In the genomic region with DNA sequence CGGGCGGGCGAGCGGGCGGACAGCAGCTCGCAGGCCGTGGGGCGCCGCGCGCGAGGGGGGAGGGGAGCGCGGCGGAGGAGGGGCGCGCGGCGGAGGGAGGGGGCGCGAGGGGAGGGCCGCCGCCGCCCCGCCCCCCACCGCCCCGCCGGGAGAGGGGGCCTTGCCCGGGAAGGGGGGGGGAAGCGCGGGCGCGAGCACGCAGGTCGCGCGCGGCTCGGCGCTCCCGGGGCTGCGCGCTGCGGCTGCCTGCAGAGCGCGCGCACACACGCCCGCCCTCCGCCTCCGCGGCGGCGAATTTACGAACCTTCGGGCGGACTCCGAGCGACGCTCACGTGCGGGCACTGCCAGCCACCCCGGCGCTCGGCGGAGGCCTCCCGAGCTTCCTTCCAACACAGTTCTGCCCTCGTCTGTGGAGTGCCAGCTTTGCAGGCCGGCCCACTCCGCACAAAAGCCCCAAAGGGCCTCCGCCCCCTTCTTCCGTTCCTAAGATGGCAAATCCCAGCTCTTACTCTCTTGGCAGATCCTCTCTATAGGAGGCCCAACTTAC, we compare ENCODE assay signal across 8 mouse cellular contexts. TPM values are rescaled to one million over a fixed set of nuclear protein-coding genes. Genes with fewer than 3 reads are reported as not detected.
DNase-seq lines count a peak whose midpoint lies in the region; ATAC-seq and TF ChIP-seq lines count a peak whose summit lies in the region.

No protein-coding gene starts in this region.

- TF ChIP-seq CTCF in Patski (IDR thresholded peaks at IDR 0.05) = no peak

- H3K27me3 ChIP-seq in Patski = no peaks in the 10 kb centered on the region
- H3K27me3 ChIP-seq in hindbrain, embryonic 13.5 days = no peaks in the 10 kb centered on the region

- POLR2A ChIA-PET in Patski (lab: Charles Lee) = interaction anchor here (0.8 to 2.1 kb wide), 6 partner anchors 11 to 55 kb away, joined by 3 to 14 read pairs (median 4); no protein-coding TSS in a partner anchor

- H3K36me3 ChIP-seq in hindbrain, embryonic 13.5 days = peaks cover 33% of the 10 kb centered on the region

- H3K9ac ChIP-seq in hindbrain, embryonic 13.5 days = peak overlapping the region; percentile 87

- in situ Hi-C loops in Patski (cut with MboI; ENCODE audit: low pct_unique_long_range_greater_than_20kb) = no loop called here

- CTCF ChIA-PET in Patski (lab: Charles Lee) = interaction anchor here (1.1 to 11.5 kb wide), 4 partner anchors 21 to 42 kb away, joined by 3 to 59 read pairs (median 8); no protein-coding TSS in a partner anchor

- no peak for DNase-seq in Patski (ENCODE audit: low read depth, low spot score)
- peak; percentile 80 to 83 for DNase-seq in cerebellum, postnatal 10 days
- DNase-seq in frontal cortex, postnatal 14 days (ENCODE audit: low spot score in 2 of 2) = peak; percentile 47 to 55
- peak; percentile 68 to 71 for DNase-seq in layer of hippocampus, postnatal 36 days
- DNase-seq in lung, postnatal 25 days (ENCODE audit: low spot score) = peak; percentile 46
- peak; percentile 72 for DNase-seq in retina, embryonic 14.5 days (ENCODE audit: low spot score)
- DNase-seq in thymus, postnatal 36 days = peak; percentile 76 to 80

- H3K9me3 ChIP-seq in hindbrain, embryonic 13.5 days = no peaks in the 10 kb centered on the region

- H3K4me2 ChIP-seq in hindbrain, embryonic 13.5 days = peak overlapping the region; percentile 79

- ATAC-seq in Patski = peak; percentile 58
- ATAC-seq in hindbrain, embryonic 13.5 days (ENCODE audit: low FRiP score) = peak; percentile 52

- peak overlapping the region; percentile 72 for H3K4me3 ChIP-seq in hindbrain, embryonic 13.5 days

- WGBS in hindbrain, embryonic 13.5 days = 0% methylated on average over 21 of the region's 72 CpGs

- H3K4me1 ChIP-seq in hindbrain, embryonic 13.5 days (replicated peaks) = peaks cover 51% of the 10 kb centered on the region

- peak overlapping the region; percentile 98 for H3K27ac ChIP-seq in hindbrain, embryonic 13.5 days

RNA-seq across cellular contexts. Expression of gene Csad, which starts 0.6 kb away (rescaled TPM):
- polyA plus RNA-seq in Patski (2021) = 79.6 TPM
- polyA plus RNA-seq in hindbrain, embryonic 13.5 days (2015; fragmentation: Nextera tagmentation; extraction: Ambion mirVana) = 43.2 and 44.5 TPM in 2 replicates
- 10 to 100 TPM; 37.1 to 39.5 TPM for total RNA-seq in layer of hippocampus, postnatal 36 days (2021)

RNA-seq across cellular contexts. Expression of gene Zfp740, which starts 0.9 kb away (rescaled TPM):
- polyA plus RNA-seq in Patski (2021) = 96.4 TPM
- polyA plus RNA-seq in hindbrain, embryonic 13.5 days (2015; fragmentation: Nextera tagmentation; extraction: Ambion mirVana) = 68.8 and 71.7 TPM in 2 replicates
- total RNA-seq in layer of hippocampus, postnatal 36 days (2021) = 10 to 100 TPM; 68.8 to 69.4 TPM

RNA-seq across cellular contexts. Expression of gene Itgb7, which starts 27.8 kb away (rescaled TPM):
- 0.35 TPM for polyA plus RNA-seq in Patski (2021)
- 0.45 and 1.5 TPM in 2 replicates for polyA plus RNA-seq in hindbrain, embryonic 13.5 days (2015; fragmentation: Nextera tagmentation; extraction: Ambion mirVana)
- 1 to 10 TPM; 1.8 to 2.2 TPM for total RNA-seq in layer of hippocampus, postnatal 36 days (2021)

RNA-seq across cellular contexts. Expression of gene Rarg, which starts 53.4 kb away (rescaled TPM):
- polyA plus RNA-seq in Patski (2021) = 32.0 TPM
- polyA plus RNA-seq in hindbrain, embryonic 13.5 days (2015; fragmentation: Nextera tagmentation; extraction: Ambion mirVana) = 5.7 and 7.1 TPM in 2 replicates
- 1 to 10 TPM; 8.3 to 10.0 TPM for total RNA-seq in layer of hippocampus, postnatal 36 days (2021)

RNA-seq across cellular contexts. Expression of gene Soat2, which starts 53.6 kb away (rescaled TPM):
- polyA plus RNA-seq in Patski (2021) = 0.13 TPM
- 0.14 TPM in 1 of 2 replicates, not detected in the other for polyA plus RNA-seq in hindbrain, embryonic 13.5 days (2015; fragmentation: Nextera tagmentation; extraction: Ambion mirVana)
- total RNA-seq in layer of hippocampus, postnatal 36 days (2021) = under 1 TPM in 1 of 2 experiments, not detected in 1; 0.23 TPM
